Mouse (Mus musculus) ES-Bruce4 (cell line): ENCODE measurements around the gene Zfp740. TPM values are rescaled to one million over a fixed set of nuclear protein-coding genes. Genes with fewer than 3 reads are reported as not detected.

ENCODE experiments used
- H3K27ac ChIP-seq: 2 replicates; pipeline ENCODE4 v1.5.1; 2012; ENCODE audit warnings: low read length, inconsistent platforms; ENCODE audit not compliant: insufficient read depth
- H3K27me3 ChIP-seq: 2 replicates; pipeline ENCODE4 v1.6.1; 2012; ENCODE audit warnings: mild to moderate bottlenecking, low read length, inconsistent platforms; ENCODE audit not compliant: control insufficient read depth, poor library complexity, insufficient read depth, severe bottlenecking
- H3K36me3 ChIP-seq: 2 replicates; pipeline ENCODE4 v1.6.1; 2012; ENCODE audit warnings: inconsistent platforms, mild to moderate bottlenecking, low read length, moderate library complexity; ENCODE audit not compliant: control insufficient read depth, poor library complexity, insufficient read depth, severe bottlenecking
- H3K4me1 ChIP-seq: one replicate; pipeline ENCODE4 v1.8.1; 2011; ENCODE audit warnings: low read length; ENCODE audit not compliant: control insufficient read depth, insufficient read depth
- H3K4me3 ChIP-seq: 2 replicates; pipeline ENCODE4 v1.5.1; 2011; ENCODE audit warnings: low read depth, mild to moderate bottlenecking, low read length
- H3K9ac ChIP-seq: 2 replicates; pipeline ENCODE4 v1.6.1; 2012; ENCODE audit warnings: low read depth, mild to moderate bottlenecking, inconsistent platforms; ENCODE audit not compliant: poor library complexity, severe bottlenecking
- H3K9me3 ChIP-seq: replicated peaks from 2 replicates; pipeline ENCODE4 v1.6.1; 2012; ENCODE audit warnings: mild to moderate bottlenecking, low read length, inconsistent platforms; ENCODE audit not compliant: control insufficient read depth, poor library complexity, insufficient read depth, severe bottlenecking
- CTCF ChIP-seq: IDR thresholded peaks from one replicate; pipeline ENCODE4 v1.8.1; 2011; ENCODE audit warnings: low read depth, low read length
- EP300 ChIP-seq: IDR thresholded peaks from 2 replicates; pipeline ENCODE4 v1.6.1; 2011; ENCODE audit warnings: low read depth, low read length; ENCODE audit not compliant: insufficient read depth
- POLR2A ChIP-seq: IDR thresholded peaks from one replicate; pipeline ENCODE4 v1.8.1; 2011; ENCODE audit warnings: low read length; ENCODE audit not compliant: insufficient read depth
- polyA plus RNA-seq: library from polyadenylated mRNA; stranded (reverse); fragments of >200 nt; gene quantifications from 2 replicates; pipeline ENCODE4 v1.2.4, GENCODE M21; 2011; ENCODE audit warnings: low read depth; ENCODE audit not compliant: missing spikeins, insufficient read depth, insufficient read length

Gene Zfp740
- polyA plus RNA-seq, 1 experiment: 53.7 TPM

DNA sequence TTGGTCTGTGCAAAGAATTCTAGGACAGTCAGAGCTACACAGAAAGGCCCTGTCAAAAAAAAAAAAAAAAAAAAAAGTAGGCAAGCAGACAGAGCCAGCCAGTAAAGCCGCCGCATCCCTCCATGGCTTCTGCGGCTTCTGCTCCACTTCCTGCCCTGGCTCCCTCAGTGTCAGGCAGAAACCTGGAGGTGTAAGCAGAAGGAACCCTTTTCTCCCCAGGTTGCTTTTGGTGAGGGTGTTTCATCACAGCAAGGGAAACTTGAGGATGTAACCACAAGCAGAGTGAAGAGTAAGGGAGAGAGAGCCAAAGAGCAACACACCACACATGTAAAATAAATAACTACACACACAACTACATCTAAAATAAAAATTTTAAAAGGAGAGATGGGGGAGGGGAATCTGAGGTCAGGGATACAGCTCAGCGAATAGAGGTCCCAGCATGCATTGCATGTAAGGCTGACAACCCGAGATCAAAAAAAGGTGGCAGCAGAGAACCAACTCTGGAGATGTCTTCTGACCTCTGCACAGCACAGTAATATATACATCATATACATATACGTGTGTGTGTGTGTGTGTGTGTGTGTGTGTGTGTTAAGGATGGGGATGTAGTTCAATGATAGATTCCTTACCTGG is 37.5 kb upstream of the Zfp740 start:
- H3K36me3 ChIP-seq: no peaks in the 10 kb centered on the region
- H3K9me3 ChIP-seq: no peaks in the 10 kb centered on the region
- H3K27me3 ChIP-seq: no peaks in the 10 kb centered on the region
- peaks cover 3% of the 10 kb centered on the region for H3K4me1 ChIP-seq
- H3K9ac ChIP-seq: no peak overlapping the region
- no peak for TF ChIP-seq EP300
- no peak for TF ChIP-seq POLR2A
- no peak for TF ChIP-seq CTCF
- H3K4me3 ChIP-seq: no peak overlapping the region
- H3K27ac ChIP-seq: no peak overlapping the region

DNA sequence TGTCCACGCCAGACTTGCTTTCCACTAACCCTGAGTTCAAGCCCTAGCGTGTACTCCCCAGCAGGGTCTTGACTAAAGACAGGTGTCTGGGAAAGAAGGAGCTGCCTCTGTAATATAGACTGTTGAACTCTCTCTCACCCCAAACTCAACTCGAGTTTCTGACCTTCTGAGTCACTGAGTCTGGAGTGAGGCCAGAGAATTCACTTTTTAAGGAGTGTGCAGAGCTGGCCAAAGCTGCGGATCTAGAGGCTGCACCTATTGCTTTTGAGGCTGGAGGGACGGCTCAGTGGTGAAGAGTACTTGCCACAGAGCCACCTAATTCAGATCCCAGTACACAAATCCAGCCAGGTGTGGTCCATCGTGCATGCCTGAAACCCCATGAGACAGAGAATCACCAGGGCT is 35.4 kb upstream of the Zfp740 start:
- Histone ChIP-seq H3K9me3 (no peaks in the 10 kb centered on the region), H3K4me1 (no peaks in the 10 kb centered on the region), H3K27me3 (no peaks in the 10 kb centered on the region), H3K27ac (no peak overlapping the region), H3K4me3 (no peak overlapping the region), H3K36me3 (no peaks in the 10 kb centered on the region), H3K9ac (no peak overlapping the region)
- TF ChIP-seq EP300: no peak
- TF ChIP-seq POLR2A: no peak
- no peak for TF ChIP-seq CTCF

DNA sequence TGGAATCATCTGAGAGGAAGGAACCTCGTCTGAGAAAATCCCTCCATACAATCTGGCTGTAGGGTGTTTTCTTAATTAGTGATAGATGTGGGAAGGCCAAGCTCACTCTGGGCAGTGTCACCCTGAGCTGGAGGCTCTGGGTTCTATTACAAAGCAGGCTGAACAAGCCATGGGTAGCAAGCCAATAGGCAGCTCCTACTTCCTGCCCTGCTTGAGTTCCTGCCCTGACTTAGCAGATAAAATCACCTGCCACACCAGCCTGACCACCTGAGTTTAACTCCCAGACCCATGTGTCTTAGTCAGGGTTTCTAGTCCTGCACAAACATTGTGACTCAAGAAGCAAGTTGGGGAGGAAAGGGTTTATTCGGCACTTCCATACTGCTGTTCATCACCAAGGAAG is 34.0 kb upstream of the Zfp740 start:
- Histone ChIP-seq H3K27ac (no peak overlapping the region), H3K4me3 (no peak overlapping the region)

DNA sequence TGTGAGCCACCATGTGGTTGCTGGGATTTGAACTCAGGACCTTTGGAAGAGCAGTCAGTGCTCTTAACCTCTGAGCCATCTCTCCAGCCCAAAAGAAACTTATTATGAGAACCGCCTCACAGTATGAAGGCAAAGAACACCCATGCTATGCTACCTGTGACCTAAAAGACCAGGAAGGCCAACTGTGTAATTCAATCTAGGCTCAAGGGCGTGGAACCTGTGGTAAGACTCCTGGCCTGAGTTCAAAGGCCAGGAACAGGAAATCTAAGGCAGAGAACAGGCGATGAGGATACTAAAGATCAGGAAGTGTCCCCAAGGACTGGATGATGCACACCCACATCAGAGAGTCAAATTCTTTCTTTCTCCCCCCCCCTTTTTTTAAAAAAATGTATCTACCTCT is 29.5 kb upstream of the Zfp740 start:
- no peak overlapping the region for H3K9ac ChIP-seq
- H3K4me1 ChIP-seq: no peaks in the 10 kb centered on the region
- no peaks in the 10 kb centered on the region for H3K36me3 ChIP-seq
- H3K4me3 ChIP-seq: no peak overlapping the region
- no peaks in the 10 kb centered on the region for H3K9me3 ChIP-seq
- no peak overlapping the region for H3K27ac ChIP-seq
- no peaks in the 10 kb centered on the region for H3K27me3 ChIP-seq
- TF ChIP-seq CTCF (no peak), POLR2A (no peak), EP300 (no peak)

More for the DNA sequence above, 34.0 kb upstream of the Zfp740 start:
- Histone ChIP-seq H3K4me1 (no peaks in the 10 kb centered on the region), H3K9ac (no peak overlapping the region), H3K27me3 (no peaks in the 10 kb centered on the region), H3K9me3 (no peaks in the 10 kb centered on the region), H3K36me3 (no peaks in the 10 kb centered on the region)
- TF ChIP-seq CTCF: no peak
- TF ChIP-seq POLR2A: no peak
- TF ChIP-seq EP300: no peak

DNA sequence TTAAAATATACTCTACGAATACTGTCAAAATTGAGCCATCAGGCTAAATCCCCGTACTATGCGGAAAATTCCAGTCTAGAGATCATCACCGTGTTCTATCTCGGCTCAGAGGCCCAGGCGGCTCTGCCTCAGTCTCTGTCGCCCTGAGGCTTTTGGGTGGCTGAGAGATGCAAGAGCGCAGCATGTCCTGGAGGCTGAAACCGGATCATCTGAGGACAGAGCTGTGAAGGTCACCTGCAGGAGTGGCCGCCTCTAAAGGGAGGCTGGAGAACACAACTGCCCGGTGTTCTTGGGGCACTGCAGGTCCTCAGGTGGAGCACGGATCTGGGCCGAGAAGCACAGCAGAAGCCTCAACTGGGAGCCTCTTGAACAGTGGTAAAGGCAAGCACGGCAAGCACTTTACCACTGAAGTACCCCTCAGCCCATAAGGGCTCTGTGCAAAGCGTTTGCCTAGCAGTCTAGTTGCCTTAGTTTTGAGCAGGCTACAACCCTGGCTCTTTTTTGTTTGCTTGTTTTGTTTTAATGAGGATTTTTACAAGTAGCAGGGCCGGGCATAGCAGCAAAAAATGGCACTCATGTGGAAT is 27.2 kb upstream of the Zfp740 start:
- TF ChIP-seq EP300 (peak; percentile 91), CTCF (no peak)
- Histone ChIP-seq H3K36me3 (no peaks in the 10 kb centered on the region), H3K9me3 (no peaks in the 10 kb centered on the region), H3K27me3 (no peaks in the 10 kb centered on the region), H3K27ac (peak overlapping the region; percentile 22; the same call in 1 of the 2 replicates), H3K9ac (no peak overlapping the region), H3K4me3 (no peak overlapping the region), H3K4me1 (no peaks in the 10 kb centered on the region)

DNA sequence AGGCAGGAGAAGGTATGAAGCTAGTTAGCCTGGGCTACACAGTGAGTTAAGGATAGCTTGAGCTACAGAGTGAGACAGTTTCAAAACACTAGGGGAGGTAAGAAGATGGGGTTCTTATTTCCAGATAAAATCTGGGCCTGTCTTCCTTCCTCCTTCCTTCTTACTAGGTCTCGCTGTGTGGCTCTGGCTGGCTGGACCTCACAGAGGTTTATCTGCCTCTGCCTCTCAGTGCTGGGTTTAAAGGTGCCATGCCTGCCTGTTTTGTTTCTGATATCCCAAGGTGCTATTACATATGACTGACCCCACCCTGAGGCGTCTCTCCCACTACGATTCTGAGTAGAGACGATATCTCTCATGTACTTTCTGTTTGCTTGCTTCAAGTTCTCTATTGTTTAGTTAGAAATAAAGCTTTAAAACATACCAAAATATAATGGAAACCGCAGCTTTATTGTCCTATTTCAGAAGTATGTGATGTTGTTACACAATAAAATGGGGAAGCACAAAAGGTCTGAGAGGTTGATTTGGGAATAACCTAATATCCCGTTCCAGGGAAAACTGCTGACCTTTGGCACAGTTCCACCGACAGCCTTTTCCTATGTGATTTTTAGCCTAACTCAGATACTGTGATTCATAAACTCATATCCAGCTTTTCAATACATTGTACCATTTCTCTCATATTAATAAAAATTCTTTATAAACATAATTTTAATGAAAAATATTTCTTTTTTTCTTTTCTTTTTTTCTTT is 26.3 kb upstream of the Zfp740 start:
- Histone ChIP-seq H3K9ac (no peak overlapping the region), H3K9me3 (no peaks in the 10 kb centered on the region), H3K4me1 (no peaks in the 10 kb centered on the region), H3K27ac (no peak overlapping the region), H3K4me3 (no peak overlapping the region), H3K27me3 (no peaks in the 10 kb centered on the region), H3K36me3 (no peaks in the 10 kb centered on the region)
- TF ChIP-seq CTCF (no peak), POLR2A (no peak), EP300 (no peak)
